Mouse (Mus musculus) G1E-ER4 (cell line): ENCODE measurements around the gene Gm4791. TPM values are rescaled to one million over a fixed set of nuclear protein-coding genes. Genes with fewer than 3 reads are reported as not detected.

Experiments used
- GATA1 ChIP-seq: IDR thresholded peaks from one replicate; pipeline ENCODE4 v1.8.0; 2012; ENCODE audit warnings: low read length, inconsistent platforms
- polyA plus RNA-seq: library from polyadenylated mRNA; stranded (reverse); fragments of >175 nt; gene quantifications from 2 replicates; pipeline ENCODE4 v1.2.3, GENCODE M21; 2012

Gm4791 gene
- not detected in 2 replicates for polyA plus RNA-seq

DNA sequence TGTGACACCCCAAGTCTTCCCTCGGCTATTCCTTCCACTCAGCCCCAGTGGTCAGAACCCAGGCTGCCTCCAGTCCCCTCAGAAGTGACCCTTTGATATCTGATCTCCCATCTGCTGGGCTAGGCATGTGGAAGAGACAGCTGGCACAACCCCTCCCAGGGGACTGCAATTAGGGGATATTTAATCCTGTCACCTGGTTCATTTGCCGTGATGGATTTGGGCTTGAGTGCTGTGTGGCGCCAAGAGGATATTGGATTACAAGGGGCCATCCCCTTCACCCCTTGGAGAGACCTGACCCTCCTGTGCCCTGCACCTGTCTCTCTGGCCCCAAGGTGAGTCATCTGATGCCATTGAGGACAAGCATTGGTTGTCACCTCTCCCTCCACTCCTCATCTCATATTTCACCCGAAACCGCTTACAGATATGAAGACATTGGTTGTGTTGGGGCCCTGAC lies at the start of gene Gm4791:
Gene Gm4791 (plus strand): TSS at position 404 of the 454 bp plus-strand sequence.
- TF ChIP-seq GATA1 = no peak

DNA sequence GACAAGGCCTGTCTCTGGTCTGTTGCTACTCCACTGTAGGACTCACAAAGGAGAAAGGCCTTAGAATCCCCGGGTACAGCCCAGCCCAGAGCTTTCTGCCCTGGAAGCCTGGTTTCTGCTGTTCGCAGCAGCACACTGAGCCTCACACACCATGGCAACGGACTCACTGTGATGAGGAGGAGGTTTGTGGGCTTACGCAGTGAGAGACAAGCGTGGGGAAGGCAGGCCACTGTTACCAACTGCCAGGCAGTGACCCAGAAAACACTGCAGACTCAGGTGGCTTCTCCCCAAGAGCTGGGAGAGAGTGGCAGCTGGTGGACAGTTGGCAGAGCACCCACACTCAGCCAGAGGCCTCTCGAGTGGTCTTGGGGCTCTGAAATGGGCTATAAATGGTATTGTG lies 42.3 kb upstream of the Gm4791 start:
- no peak for TF ChIP-seq GATA1

- no peak for TF ChIP-seq GATA1
These were observed 41.1 kb upstream of the Gm4791 start for GRCm38 (mm10) chr9:46957420-46957950.

DNA sequence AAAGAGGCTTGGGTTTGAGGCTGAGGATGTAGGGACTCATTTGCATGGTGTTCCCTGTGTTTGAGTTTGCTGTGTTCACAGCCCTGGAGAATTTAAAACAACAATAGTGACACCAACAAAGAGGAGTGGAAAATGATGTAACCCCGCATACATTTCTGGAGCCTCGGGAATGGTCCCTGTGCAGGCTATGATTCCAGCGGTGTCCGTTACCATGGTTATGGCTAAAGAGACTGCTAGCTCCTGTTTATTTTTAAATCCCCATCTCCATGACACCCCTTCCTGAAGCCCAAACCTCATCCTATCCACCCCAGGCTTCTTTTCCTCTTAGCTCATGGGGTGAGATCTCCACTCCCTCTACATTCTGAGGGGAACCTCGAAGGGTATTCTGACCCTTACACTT lies 32.5 kb upstream of the Gm4791 start:
- no peak for TF ChIP-seq GATA1

DNA sequence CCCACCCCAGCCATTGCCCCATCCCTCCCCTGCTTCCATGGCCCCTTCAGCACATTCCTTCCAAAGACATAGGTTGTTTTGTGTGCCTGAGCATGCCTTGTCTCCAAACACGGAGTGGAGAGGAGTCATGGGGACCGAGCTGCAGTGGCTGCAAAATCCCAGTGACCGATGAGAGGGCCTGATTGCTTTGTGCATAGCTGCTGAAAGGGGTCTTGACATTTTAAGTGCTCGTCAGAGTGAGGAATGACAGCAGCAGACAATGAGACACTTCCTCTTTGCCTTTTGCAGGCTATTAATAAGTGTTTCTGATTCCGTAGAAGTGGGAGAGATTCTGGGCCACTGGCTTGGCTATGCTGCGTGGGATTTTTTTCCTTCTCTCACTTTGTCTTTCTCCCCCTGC lies 29.6 kb upstream of the Gm4791 start:
- no peak for TF ChIP-seq GATA1

GRCm38 (mm10) chr9:46969406-46969805 lies 29.1 kb upstream of the Gm4791 start:
- TF ChIP-seq GATA1 = no peak

- TF ChIP-seq GATA1 = no peak
These were observed 19.7 kb upstream of the Gm4791 start for GRCm38 (mm10) chr9:46978806-46979205.

GRCm38 (mm10) chr9:46980111-46980510 lies 18.4 kb upstream of the Gm4791 start:
- no peak for TF ChIP-seq GATA1

DNA sequence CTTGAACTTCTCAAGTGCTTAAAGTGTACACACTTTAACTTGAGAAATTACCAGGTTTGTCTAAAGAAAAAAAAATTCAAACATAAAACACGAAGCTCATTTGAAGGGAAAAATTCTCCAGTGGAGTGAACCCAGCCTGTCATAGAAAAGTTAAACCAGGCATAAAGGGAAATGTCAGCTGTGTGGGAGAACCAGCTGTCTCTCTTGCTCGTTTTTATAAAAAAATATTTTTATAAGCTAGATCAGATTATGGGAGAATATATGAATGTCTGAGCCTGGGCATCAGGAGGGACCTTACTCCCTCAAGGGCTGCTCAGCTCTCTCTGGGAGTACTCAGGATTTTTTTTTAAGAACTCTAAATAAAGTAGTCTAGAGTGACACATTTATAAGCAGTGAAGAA lies 15.1 kb upstream of the Gm4791 start:
- no peak for TF ChIP-seq GATA1

DNA sequence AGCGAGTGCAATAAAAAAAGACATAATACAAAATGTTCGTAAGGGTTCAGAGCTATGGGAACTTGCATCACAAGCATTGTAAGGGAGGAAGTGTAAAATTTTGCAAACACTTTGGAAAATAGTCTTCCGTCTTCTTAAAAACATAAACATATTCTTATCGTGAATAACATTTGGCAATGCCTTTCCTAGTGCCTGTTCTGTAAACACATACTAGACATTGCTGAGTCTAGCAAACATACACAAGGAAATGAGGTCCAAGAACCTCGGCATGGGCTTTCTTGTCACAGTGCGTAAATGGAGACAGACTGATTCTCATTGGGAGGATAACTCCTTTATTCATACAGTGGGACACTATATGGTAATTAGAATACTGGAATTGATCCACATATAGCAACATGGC lies 43.0 kb downstream of the Gm4791 start:
- TF ChIP-seq GATA1 = no peak
